Mouse (Mus musculus): ENCODE results near the gene Wfdc3.

The Wfdc3 gene

GRCm38 (mm10) chr2:164776130-164776529 is 30.4 kb upstream of the Wfdc3 start:
- DNase-seq (ENCODE audit: low spot score in 2 of 2): no peak

- no peak for DNase-seq (ENCODE audit: low spot score in 2 of 2)
Measured at GRCm38 (mm10) chr2:164773989-164774364, 28.2 kb upstream of the Wfdc3 start.

- no peak for DNase-seq (ENCODE audit: low spot score in 2 of 2)
Measured at GRCm38 (mm10) chr2:164773229-164773988, 27.7 kb upstream of the Wfdc3 start.

GRCm38 (mm10) chr2:164771123-164771522 is 25.4 kb upstream of the Wfdc3 start:
- DNase-seq (ENCODE audit: low spot score in 2 of 2): no peak

- DNase-seq (ENCODE audit: low spot score in 2 of 2): no peak
Measured at GRCm38 (mm10) chr2:164770279-164770678, 24.5 kb upstream of the Wfdc3 start.

GRCm38 (mm10) chr2:164769258-164770037 is 23.7 kb upstream of the Wfdc3 start, which contains the start of gene Ube2c:
TSS of gene Ube2c (plus strand) at chr2:164769898.
- peak; percentile 93 to 97 for DNase-seq (ENCODE audit: low spot score in 2 of 2)

- DNase-seq (ENCODE audit: low spot score in 2 of 2): no peak
Measured at GRCm38 (mm10) chr2:164767812-164768540, 22.2 kb upstream of the Wfdc3 start.

GRCm38 (mm10) chr2:164765841-164766240 is 20.1 kb upstream of the Wfdc3 start:
- DNase-seq (ENCODE audit: low spot score in 2 of 2): no peak

GRCm38 (mm10) chr2:164762593-164762992 is 16.9 kb upstream of the Wfdc3 start:
- no peak for DNase-seq (ENCODE audit: low spot score in 2 of 2)

GRCm38 (mm10) chr2:164761971-164762370 is 16.2 kb upstream of the Wfdc3 start:
- DNase-seq (ENCODE audit: low spot score in 2 of 2): no peak

GRCm38 (mm10) chr2:164761502-164761901 is 15.8 kb upstream of the Wfdc3 start:
- no peak for DNase-seq (ENCODE audit: low spot score in 2 of 2)

- DNase-seq (ENCODE audit: low spot score in 2 of 2): no peak
Measured at GRCm38 (mm10) chr2:164760059-164760833, 14.5 kb upstream of the Wfdc3 start.

GRCm38 (mm10) chr2:164758692-164759091 is 13.0 kb upstream of the Wfdc3 start:
- no peak for DNase-seq (ENCODE audit: low spot score in 2 of 2)

- no peak for DNase-seq (ENCODE audit: low spot score in 2 of 2)
Measured at GRCm38 (mm10) chr2:164757841-164758240, 12.1 kb upstream of the Wfdc3 start.

GRCm38 (mm10) chr2:164754800-164755199 is 9.1 kb upstream of the Wfdc3 start:
- no peak for DNase-seq (ENCODE audit: low spot score in 2 of 2)

GRCm38 (mm10) chr2:164754105-164754504 is 8.4 kb upstream of the Wfdc3 start:
- DNase-seq (ENCODE audit: low spot score in 2 of 2): no peak

GRCm38 (mm10) chr2:164752454-164752853 is 6.7 kb upstream of the Wfdc3 start:
- DNase-seq (ENCODE audit: low spot score in 2 of 2): no peak

- no peak for DNase-seq (ENCODE audit: low spot score in 2 of 2)
Measured at GRCm38 (mm10) chr2:164748991-164749390, 3.3 kb upstream of the Wfdc3 start.

- DNase-seq (ENCODE audit: low spot score in 2 of 2): no peak
Measured at GRCm38 (mm10) chr2:164748191-164748590, 2.5 kb upstream of the Wfdc3 start.

- no peak for DNase-seq (ENCODE audit: low spot score in 2 of 2)
Measured at GRCm38 (mm10) chr2:164746693-164747092, 962 bp upstream of the Wfdc3 start.

GRCm38 (mm10) chr2:164744987-164745386 is 744 bp downstream of the Wfdc3 start:
- no peak for DNase-seq (ENCODE audit: low spot score in 2 of 2)

GRCm38 (mm10) chr2:164739876-164740275 is 5.9 kb downstream of the Wfdc3 start:
- no peak for DNase-seq (ENCODE audit: low spot score in 2 of 2)
